Mouse (Mus musculus): ENCODE measurements around the gene Fam122a. TPM values are rescaled to one million over a fixed set of nuclear protein-coding genes. Genes with fewer than 3 reads are reported as not detected.

Fam122a gene
- 10 to 100 TPM; 18.4 to 21.0 TPM for total RNA-seq (2023)

DNA sequence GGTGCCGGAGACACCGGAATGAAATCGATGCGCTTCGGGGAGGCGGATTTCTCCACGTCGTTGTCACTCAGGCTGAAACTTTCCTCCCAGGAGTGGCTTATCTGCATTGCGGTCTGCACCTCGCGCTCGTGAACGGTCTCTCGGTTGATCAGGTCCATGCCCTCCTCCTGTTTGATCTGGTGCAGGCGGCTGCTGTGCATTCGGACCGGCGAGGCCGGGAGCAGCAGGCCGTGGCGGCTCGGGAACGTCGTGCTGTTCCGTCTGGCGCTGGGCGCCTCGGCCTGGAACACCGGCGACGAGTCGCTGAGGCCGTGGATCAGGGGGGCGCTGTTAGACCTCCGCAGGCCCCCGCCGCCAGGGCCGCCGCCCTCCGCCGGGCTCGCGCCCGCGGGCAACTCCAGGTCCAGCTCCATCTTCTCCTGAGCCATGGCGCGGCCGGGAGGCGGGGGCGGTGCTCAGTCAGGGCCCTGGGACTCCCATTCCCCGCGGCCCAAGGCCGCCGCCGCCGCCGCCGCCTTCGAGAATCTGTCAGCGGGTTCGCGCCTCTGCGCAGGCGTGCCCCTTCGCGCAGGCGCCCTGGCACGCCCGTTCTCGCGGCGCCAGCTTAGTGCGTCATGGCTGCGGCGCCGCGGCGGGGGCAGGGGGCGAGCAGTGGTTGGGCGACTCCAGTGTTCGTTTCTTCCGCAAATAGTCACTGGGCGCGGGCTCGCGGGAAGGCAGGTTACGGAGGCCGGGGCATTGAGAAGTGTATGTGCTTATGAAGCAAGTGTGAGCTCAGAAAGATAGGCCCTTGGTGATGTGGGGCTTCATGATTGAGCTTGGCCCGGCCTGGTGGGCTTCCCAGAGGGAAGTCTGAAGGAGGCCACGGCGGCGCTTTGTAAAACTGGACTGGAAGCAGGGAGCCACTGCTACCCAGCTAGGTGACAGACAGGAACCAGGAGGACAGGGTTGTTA is at the start of gene Fam122a:
TSS of gene Fam122a (minus strand) at position 428 of the 954 bp plus-strand sequence.

Other genes starting within 250 kb of the Fam122a start
- gene Fxn, start 196.8 kb downstream of the Fam122a start, total RNA-seq (2023), result 1 to 10 TPM; 4.2 to 6.7 TPM
- 1 to 10 TPM; 1.3 to 1.4 TPM for gene Pip5k1b, start 78.5 kb upstream of the Fam122a start, total RNA-seq (2023)
- not detected for gene Tmem252, start 196.7 kb upstream of the Fam122a start, total RNA-seq (2023)

Data from monocyte, adult 59 days (primary cell).